Mouse (Mus musculus) forebrain, embryonic 16.5 days (tissue): ENCODE results near the gene Csnka2ip. TPM values are rescaled to one million over a fixed set of nuclear protein-coding genes. Genes with fewer than 3 reads are reported as not detected.

Source experiments
- ATAC-seq: fragments of 200-750 bp; cut with Nextera tagmentation; 2 replicates; pipeline ENCODE4 v1.8.0; 2017; ENCODE audit warnings: mild to moderate bottlenecking, moderate library complexity
- H3K27ac ChIP-seq: fragments of 300-500 bp; sonication (generic); 2 replicates; pipeline ENCODE4 v1.5.1; 2014; ENCODE audit warnings: low read length, control low read depth
- H3K27me3 ChIP-seq: fragments of 300-500 bp; sonication (generic); replicated peaks from 2 replicates; pipeline ENCODE4 v1.6.1; 2014; ENCODE audit warnings: low read length; ENCODE audit not compliant: control insufficient read depth, insufficient read depth
- H3K36me3 ChIP-seq: fragments of 300-500 bp; sonication (generic); 2 replicates; pipeline ENCODE4 v1.6.1; 2014; ENCODE audit not compliant: control insufficient read depth, insufficient read depth
- H3K4me1 ChIP-seq: fragments of 300-500 bp; sonication (generic); replicated peaks from 2 replicates; pipeline ENCODE4 v1.6.1; 2014; ENCODE audit warnings: low read length; ENCODE audit not compliant: control insufficient read depth, insufficient read depth
- H3K4me2 ChIP-seq: fragments of 300-500 bp; sonication (generic); 2 replicates; pipeline ENCODE4 v1.6.1; 2014; ENCODE audit warnings: mild to moderate bottlenecking, low read length, control low read depth
- H3K4me3 ChIP-seq: fragments of 300-500 bp; sonication (generic); replicated peaks from 2 replicates; pipeline ENCODE4 v1.5.1; 2014; ENCODE audit warnings: mild to moderate bottlenecking, low read length, control low read depth
- H3K9ac ChIP-seq: fragments of 300-500 bp; sonication (generic); replicated peaks from 2 replicates; pipeline ENCODE4 v1.6.1; 2014; ENCODE audit warnings: low read depth, low read length, control low read depth
- H3K9me3 ChIP-seq: fragments of 300-500 bp; sonication (generic); 2 replicates; pipeline ENCODE4 v1.6.1; 2016; ENCODE audit warnings: low read length; ENCODE audit not compliant: control insufficient read depth
- WGBS: fragments of 180-500 bp; shearing (Covaris S2); extraction: QIAGEN DNeasy Blood & Tissue Kit; methylation state at CpG from one replicate; pipeline ENCODE4 v1.1.7; 2014; 5-methylcytosine and 5-hydroxymethylcytosine counted together
- polyA plus RNA-seq: library from polyadenylated mRNA; unstranded; fragments of >200 nt; fragmentation: Nextera tagmentation; extraction: Ambion mirVana; gene quantifications from 2 replicates; pipeline ENCODE4 v1.2.1, GENCODE M21; 2015

Csnka2ip gene
- polyA plus RNA-seq, 1 experiment from 2014 or later = not detected

DNA sequence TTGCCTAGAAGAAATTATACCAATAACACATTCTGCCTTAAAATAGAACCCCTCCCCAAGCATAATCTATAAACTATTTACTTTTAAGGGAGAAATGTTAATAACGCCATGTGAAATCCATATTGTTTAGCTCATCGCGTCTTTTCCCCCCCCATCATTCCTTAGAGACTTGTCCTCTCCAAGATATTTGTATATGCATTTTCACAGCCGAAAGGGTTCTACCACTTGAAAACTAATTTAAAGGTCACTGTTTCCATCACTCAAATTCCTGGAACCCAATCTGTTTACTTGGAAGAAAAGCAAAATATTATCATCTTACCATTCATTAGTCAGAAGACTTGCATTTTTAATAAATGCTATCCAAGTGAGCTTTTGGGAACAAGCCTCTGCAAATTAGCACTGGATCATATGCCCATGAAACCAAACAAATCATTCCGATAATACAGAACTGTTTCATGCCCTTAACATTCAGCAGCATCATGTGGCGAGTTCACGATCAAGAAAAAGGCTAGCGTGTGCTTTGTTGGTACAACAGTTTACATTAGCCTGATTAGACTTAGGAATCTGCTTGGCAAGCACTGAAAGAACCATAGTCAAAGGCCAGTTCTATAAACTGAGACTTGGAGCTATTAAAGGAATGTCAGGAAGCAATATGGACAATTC is 16.5 kb downstream of the Csnka2ip start:
- Histone ChIP-seq H3K4me2 (no peak overlapping the region), H3K4me1 (no peaks in the 10 kb centered on the region), H3K9ac (no peak overlapping the region), H3K36me3 (no peaks in the 10 kb centered on the region), H3K27me3 (no peaks in the 10 kb centered on the region), H3K27ac (no peak overlapping the region), H3K4me3 (no peak overlapping the region), H3K9me3 (no peaks in the 10 kb centered on the region)
- WGBS = 73% methylated on average over 8 of the region's 8 CpGs
- ATAC-seq = no peak

DNA sequence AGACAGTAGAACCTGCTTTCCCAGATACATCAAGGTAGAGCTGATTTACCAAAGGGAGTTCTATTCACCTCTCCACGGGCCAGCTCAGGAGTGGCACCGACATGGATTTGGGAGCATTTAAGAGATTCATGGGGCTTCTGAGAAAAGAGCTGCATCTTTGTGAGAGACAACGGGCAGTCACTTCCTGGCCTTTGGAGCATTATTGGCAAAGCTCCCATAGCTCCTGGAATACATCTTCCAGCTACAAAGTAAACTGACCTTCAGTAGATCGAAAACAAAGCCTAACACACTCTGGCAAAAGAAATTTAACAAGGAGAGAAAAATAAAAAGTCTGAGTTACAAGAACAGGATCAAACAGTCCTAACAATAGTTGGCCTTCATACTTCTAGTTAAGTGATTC is 17.6 kb downstream of the Csnka2ip start:
- no peak overlapping the region for H3K4me3 ChIP-seq
- no peak overlapping the region for H3K9ac ChIP-seq
- no peak overlapping the region for H3K27ac ChIP-seq
- no peaks in the 10 kb centered on the region for H3K4me1 ChIP-seq
- no peaks in the 10 kb centered on the region for H3K27me3 ChIP-seq
- 80% methylated on average over 4 of the region's 4 CpGs for WGBS
- H3K9me3 ChIP-seq = no peaks in the 10 kb centered on the region
- no peak for ATAC-seq
- no peaks in the 10 kb centered on the region for H3K36me3 ChIP-seq
- H3K4me2 ChIP-seq = no peak overlapping the region

DNA sequence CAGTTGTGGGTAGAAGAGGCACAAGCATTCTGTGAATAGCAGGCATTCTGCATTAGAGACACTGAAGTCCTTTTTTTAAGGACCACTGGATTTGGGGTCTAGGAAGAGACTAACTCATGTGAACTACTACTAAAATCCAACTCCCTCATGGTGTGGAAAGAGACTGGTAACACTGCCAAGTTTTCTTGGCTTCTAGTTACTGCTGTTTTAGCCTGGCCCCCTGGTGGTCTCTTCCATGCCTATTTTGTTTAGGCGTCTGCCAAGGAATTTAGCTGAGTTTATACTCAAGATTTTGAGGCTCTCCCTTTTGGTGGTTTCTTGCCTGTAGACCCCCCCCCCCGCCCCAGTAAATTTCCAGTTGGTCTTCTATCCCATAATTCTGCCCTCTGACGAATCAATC is 18.8 kb downstream of the Csnka2ip start:
- 61% methylated on average over 3 of the region's 3 CpGs for WGBS
- H3K4me3 ChIP-seq = no peak overlapping the region
- no peak overlapping the region for H3K4me2 ChIP-seq
- H3K27ac ChIP-seq = no peak overlapping the region
- H3K9ac ChIP-seq = no peak overlapping the region
- no peak for ATAC-seq
- H3K9me3 ChIP-seq = no peaks in the 10 kb centered on the region
- H3K4me1 ChIP-seq = no peaks in the 10 kb centered on the region
- H3K27me3 ChIP-seq = no peaks in the 10 kb centered on the region
- no peaks in the 10 kb centered on the region for H3K36me3 ChIP-seq

DNA sequence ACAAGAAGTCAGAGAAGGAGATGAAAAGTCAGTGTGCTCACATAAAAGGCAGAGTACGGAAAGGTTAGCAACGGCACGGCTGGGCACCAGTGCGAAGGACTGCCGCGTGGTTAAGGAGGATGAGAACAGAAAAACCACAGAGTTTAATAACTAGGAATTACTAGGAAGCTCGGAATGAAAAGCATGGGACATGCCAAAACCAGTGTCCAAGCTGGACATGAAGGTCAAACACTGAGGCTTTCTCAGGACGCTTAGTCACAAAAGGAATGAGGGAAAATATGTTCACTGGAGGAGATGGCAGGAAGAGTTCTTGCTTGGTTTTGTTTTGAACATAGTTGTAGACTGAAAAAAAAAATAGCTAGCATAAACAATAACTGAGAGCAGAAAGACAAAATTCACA is 32.7 kb downstream of the Csnka2ip start:
- H3K27me3 ChIP-seq = no peaks in the 10 kb centered on the region
- H3K36me3 ChIP-seq = no peaks in the 10 kb centered on the region
- H3K4me3 ChIP-seq = no peak overlapping the region
- H3K9me3 ChIP-seq = no peaks in the 10 kb centered on the region
- no peak overlapping the region for H3K4me2 ChIP-seq
- no peak overlapping the region for H3K9ac ChIP-seq
- ATAC-seq = no peak
- 96% methylated on average over 8 of the region's 8 CpGs for WGBS
- no peak overlapping the region for H3K27ac ChIP-seq
- no peaks in the 10 kb centered on the region for H3K4me1 ChIP-seq

DNA sequence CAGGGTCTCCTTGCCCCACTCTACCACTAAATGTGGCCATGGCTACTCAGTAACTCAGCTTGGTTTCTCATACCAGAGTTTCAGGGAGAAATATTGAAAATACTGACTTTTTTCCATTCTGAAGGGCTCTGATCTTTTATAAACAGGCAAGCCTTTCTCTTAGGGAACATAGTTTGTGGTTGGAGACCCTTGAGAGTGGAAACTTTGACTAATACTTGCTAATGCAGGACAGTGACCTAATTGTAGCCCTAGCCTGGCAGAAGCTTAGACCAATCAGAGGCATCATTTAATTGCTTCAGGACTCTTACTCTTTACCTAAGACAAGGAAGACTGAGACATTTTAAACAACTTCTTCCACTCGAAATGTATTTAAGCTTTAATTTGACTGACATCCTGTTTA is 39.1 kb downstream of the Csnka2ip start:
- Histone ChIP-seq H3K4me1 (no peaks in the 10 kb centered on the region), H3K4me3 (no peak overlapping the region), H3K4me2 (no peak overlapping the region), H3K27ac (no peak overlapping the region), H3K9me3 (no peaks in the 10 kb centered on the region), H3K36me3 (no peaks in the 10 kb centered on the region), H3K27me3 (no peaks in the 10 kb centered on the region), H3K9ac (no peak overlapping the region)
- 73% methylated on average over 1 of the region's 1 CpGs for WGBS
- ATAC-seq = no peak

DNA sequence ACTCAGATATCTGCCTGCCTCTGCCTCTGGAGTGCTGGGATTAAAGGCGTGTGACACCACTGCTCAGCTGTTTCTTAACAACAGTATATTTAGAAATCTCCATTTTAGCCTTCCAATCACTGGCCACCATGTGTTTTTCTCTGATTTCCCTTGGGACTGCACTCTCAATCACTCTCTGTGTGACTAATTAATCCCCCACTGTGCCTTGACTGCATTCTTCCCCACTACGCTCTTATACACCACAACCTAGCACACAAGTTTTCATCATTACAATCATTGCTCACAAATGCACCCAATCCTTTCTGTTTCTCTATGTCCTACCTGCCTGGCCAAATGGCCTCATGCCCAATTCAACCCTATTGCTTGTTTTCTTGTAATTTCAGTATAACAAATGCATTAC is 43.7 kb downstream of the Csnka2ip start:
- Histone ChIP-seq H3K4me3 (no peak overlapping the region), H3K36me3 (no peaks in the 10 kb centered on the region), H3K9ac (no peak overlapping the region), H3K4me1 (no peaks in the 10 kb centered on the region), H3K9me3 (no peaks in the 10 kb centered on the region), H3K27ac (no peak overlapping the region), H3K27me3 (no peaks in the 10 kb centered on the region), H3K4me2 (no peak overlapping the region)
- ATAC-seq = no peak
- 56% methylated on average over 2 of the region's 2 CpGs for WGBS

DNA sequence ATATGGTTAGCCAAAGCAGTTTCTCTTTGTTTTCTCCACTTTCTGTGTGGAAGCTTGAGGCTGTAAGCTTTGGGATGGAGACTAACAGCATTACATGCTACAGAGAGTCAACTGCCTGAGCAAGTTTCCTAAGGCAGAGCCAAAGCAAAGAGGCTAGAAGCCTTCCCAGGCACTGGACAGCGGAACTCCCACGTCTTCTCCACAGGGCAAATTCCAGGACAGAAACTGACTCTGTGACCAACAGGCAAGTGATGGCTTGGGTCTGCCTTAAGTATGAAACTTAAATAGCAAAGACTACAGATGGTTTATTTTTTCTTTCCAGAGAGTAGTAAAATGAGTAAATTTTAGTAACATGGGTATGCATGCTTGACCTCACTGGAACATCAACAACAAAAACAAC is 75.3 kb downstream of the Csnka2ip start:
- no peak overlapping the region for H3K27ac ChIP-seq
- H3K4me2 ChIP-seq = no peak overlapping the region
- no peaks in the 10 kb centered on the region for H3K9me3 ChIP-seq
- no peak overlapping the region for H3K9ac ChIP-seq
- H3K27me3 ChIP-seq = no peaks in the 10 kb centered on the region
- H3K4me1 ChIP-seq = no peaks in the 10 kb centered on the region
- no peaks in the 10 kb centered on the region for H3K36me3 ChIP-seq
- WGBS = 94% methylated on average over 2 of the region's 2 CpGs
- no peak overlapping the region for H3K4me3 ChIP-seq
- no peak for ATAC-seq

DNA sequence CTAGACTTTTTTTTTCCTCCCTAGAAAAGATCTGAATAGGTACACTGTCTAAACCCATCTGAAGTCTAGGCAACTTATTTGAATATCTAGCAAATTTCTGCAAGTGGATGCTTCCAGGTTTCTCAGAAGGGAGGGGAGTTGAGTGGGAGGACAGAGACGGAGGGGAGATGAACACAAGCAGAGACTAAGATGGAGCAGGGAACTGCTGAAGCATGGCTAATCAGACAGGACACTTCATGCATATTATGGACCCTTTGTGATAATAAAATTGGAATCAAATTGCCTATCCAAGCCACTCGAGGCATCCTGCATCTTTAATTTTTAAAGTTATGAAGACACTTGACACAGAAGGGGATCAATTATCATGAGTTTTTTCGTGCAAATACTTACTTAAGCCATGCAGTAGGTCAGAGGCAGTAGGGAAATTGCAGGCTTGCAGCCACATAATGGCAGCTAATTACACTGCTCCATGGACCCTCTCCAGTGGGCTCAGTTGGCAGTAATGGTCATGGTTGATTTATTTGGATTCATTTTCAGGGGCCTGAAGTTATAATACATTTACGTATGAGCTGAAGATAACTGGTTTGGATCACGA is 78.1 kb downstream of the Csnka2ip start:
- H3K36me3 ChIP-seq = no peaks in the 10 kb centered on the region
- no peaks in the 10 kb centered on the region for H3K9me3 ChIP-seq
- no peak overlapping the region for H3K4me3 ChIP-seq
- H3K4me2 ChIP-seq = no peak overlapping the region
- no peaks in the 10 kb centered on the region for H3K27me3 ChIP-seq
- no peaks in the 10 kb centered on the region for H3K4me1 ChIP-seq
- no peak overlapping the region for H3K9ac ChIP-seq
- no peak overlapping the region for H3K27ac ChIP-seq
- WGBS = 49% methylated on average over 5 of the region's 5 CpGs
- ATAC-seq = no peak

DNA sequence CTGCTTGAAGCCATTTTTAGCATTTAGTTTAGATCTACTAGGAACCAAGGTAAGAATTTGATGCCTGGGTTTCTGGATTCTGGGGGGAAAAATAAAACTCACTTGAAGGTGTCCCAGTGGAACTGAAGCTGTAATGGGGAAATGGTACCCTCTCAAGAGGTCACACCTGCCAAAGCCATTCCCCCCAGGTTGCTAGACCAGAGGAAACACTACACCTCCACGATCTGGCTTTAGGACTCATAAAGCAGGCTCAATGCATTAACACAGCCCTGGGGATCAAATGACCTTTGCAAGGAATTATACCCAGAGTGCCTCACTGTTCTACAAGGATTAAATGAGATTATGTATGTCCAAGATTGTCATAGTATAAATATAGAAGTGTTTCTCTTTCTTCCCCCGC is 88.8 kb downstream of the Csnka2ip start:
- H3K9ac ChIP-seq = no peak overlapping the region
- no peaks in the 10 kb centered on the region for H3K9me3 ChIP-seq
- no peak overlapping the region for H3K4me3 ChIP-seq
- WGBS = 82% methylated on average over 2 of the region's 2 CpGs
- no peak overlapping the region for H3K4me2 ChIP-seq
- ATAC-seq = no peak
- H3K27ac ChIP-seq = no peak overlapping the region
- H3K36me3 ChIP-seq = no peaks in the 10 kb centered on the region
- H3K4me1 ChIP-seq = no peaks in the 10 kb centered on the region
- H3K27me3 ChIP-seq = no peaks in the 10 kb centered on the region
